Mouse (Mus musculus): ENCODE results near the gene Kitl. TPM values are rescaled to one million over a fixed set of nuclear protein-coding genes. Genes with fewer than 3 reads are reported as not detected.

Kitl gene
- 35.9 and 36.8 TPM in 2 replicates for polyA plus RNA-seq (2015; fragmentation: Nextera tagmentation; extraction: Ambion mirVana)

- H3K4me2 ChIP-seq (ENCODE audit: low read depth, low read length) = peak within 1 kb of the TSS; percentile 61
- H3K9ac ChIP-seq (ENCODE audit: low read length) = peak within 1 kb of the TSS; percentile 92
- ATAC-seq (ENCODE audit: insufficient read depth, low FRiP score) = peak; percentile 93
- H3K4me1 ChIP-seq (ENCODE audit: control insufficient read depth, insufficient read depth, low read length) = peaks cover 24% of the 10 kb centered on the region
- H3K4me3 ChIP-seq (replicated peaks; ENCODE audit: low read length) = peak within 1 kb of the TSS; percentile 91
- WGBS = under 1% methylated on average over 66 of the region's 70 CpGs
- H3K9me3 ChIP-seq (replicated peaks; ENCODE audit: control insufficient read depth, low read length) = no peaks in the 10 kb centered on the region
- peak within 1 kb of the TSS; percentile 93 for H3K27ac ChIP-seq (ENCODE audit: low read length)
- no peaks in the 10 kb centered on the region for H3K27me3 ChIP-seq (ENCODE audit: control insufficient read depth, insufficient read depth, low read length)
- no peaks in the 10 kb centered on the region for H3K36me3 ChIP-seq (ENCODE audit: control insufficient read depth, insufficient read depth, low read length)
These were observed at the start of gene Kitl for GRCm38 (mm10) chr10:100015370-100016325. Kitl (plus strand) TSS chr10:100015630.

- Histone ChIP-seq H3K36me3 (ENCODE audit: control insufficient read depth, insufficient read depth, low read length) (no peaks in the 10 kb centered on the region), H3K27me3 (ENCODE audit: control insufficient read depth, insufficient read depth, low read length) (no peaks in the 10 kb centered on the region), H3K4me1 (ENCODE audit: control insufficient read depth, insufficient read depth, low read length) (no peaks in the 10 kb centered on the region), H3K4me3 (replicated peaks; ENCODE audit: low read length) (no peak overlapping the region), H3K9me3 (replicated peaks; ENCODE audit: control insufficient read depth, low read length) (no peaks in the 10 kb centered on the region), H3K9ac (ENCODE audit: low read length) (no peak overlapping the region), H3K4me2 (ENCODE audit: low read depth, low read length) (no peak overlapping the region), H3K27ac (ENCODE audit: low read length) (no peak overlapping the region)
- ATAC-seq (ENCODE audit: insufficient read depth, low FRiP score) = no peak
- WGBS = 60% methylated on average over 8 of the region's 8 CpGs
These were observed 42.6 kb upstream of the Kitl start for GRCm38 (mm10) chr10:99972866-99973265.

DNA sequence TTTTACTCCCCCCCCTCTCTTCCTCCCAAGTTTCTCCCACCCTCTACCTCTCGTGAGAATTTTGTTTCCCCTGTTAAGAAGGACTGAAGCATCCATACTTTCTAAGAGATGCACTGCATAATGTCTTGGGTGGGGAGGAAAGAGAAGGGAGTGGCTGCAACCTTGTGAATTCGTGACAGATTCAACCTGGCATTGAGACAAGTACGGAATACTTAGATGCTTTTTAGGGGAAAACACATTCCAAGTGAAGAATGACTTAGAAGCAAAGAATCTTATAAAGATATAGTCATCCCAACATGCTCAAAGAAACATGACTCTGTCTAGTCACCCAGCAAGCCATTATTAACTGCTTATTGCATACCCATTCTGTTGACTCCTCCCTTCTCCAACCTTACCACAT lies 35.3 kb upstream of the Kitl start:
- no peak for ATAC-seq (ENCODE audit: insufficient read depth, low FRiP score)
- Histone ChIP-seq H3K27ac (ENCODE audit: low read length) (no peak overlapping the region), H3K9me3 (replicated peaks; ENCODE audit: control insufficient read depth, low read length) (no peaks in the 10 kb centered on the region), H3K9ac (ENCODE audit: low read length) (no peak overlapping the region), H3K4me2 (ENCODE audit: low read depth, low read length) (no peak overlapping the region), H3K36me3 (ENCODE audit: control insufficient read depth, insufficient read depth, low read length) (no peaks in the 10 kb centered on the region), H3K4me3 (replicated peaks; ENCODE audit: low read length) (no peak overlapping the region), H3K27me3 (ENCODE audit: control insufficient read depth, insufficient read depth, low read length) (no peaks in the 10 kb centered on the region), H3K4me1 (ENCODE audit: control insufficient read depth, insufficient read depth, low read length) (no peaks in the 10 kb centered on the region)
- 76% methylated on average over 3 of the region's 3 CpGs for WGBS

- no peak for ATAC-seq (ENCODE audit: insufficient read depth, low FRiP score)
- Histone ChIP-seq H3K9me3 (replicated peaks; ENCODE audit: control insufficient read depth, low read length) (no peaks in the 10 kb centered on the region), H3K36me3 (ENCODE audit: control insufficient read depth, insufficient read depth, low read length) (no peaks in the 10 kb centered on the region), H3K27me3 (ENCODE audit: control insufficient read depth, insufficient read depth, low read length) (no peaks in the 10 kb centered on the region), H3K4me1 (ENCODE audit: control insufficient read depth, insufficient read depth, low read length) (no peaks in the 10 kb centered on the region), H3K4me3 (replicated peaks; ENCODE audit: low read length) (no peak overlapping the region), H3K4me2 (ENCODE audit: low read depth, low read length) (no peak overlapping the region), H3K27ac (ENCODE audit: low read length) (no peak overlapping the region), H3K9ac (ENCODE audit: low read length) (no peak overlapping the region)
- WGBS = 70% methylated on average over 2 of the region's 2 CpGs
These were observed 34.5 kb upstream of the Kitl start for GRCm38 (mm10) chr10:99980916-99981315.

GRCm38 (mm10) chr10:99981887-99982286 lies 33.5 kb upstream of the Kitl start:
- Histone ChIP-seq H3K4me2 (ENCODE audit: low read depth, low read length) (no peak overlapping the region), H3K9ac (ENCODE audit: low read length) (no peak overlapping the region), H3K27me3 (ENCODE audit: control insufficient read depth, insufficient read depth, low read length) (no peaks in the 10 kb centered on the region), H3K9me3 (replicated peaks; ENCODE audit: control insufficient read depth, low read length) (no peaks in the 10 kb centered on the region), H3K27ac (ENCODE audit: low read length) (no peak overlapping the region), H3K4me3 (replicated peaks; ENCODE audit: low read length) (no peak overlapping the region), H3K4me1 (ENCODE audit: control insufficient read depth, insufficient read depth, low read length) (no peaks in the 10 kb centered on the region), H3K36me3 (ENCODE audit: control insufficient read depth, insufficient read depth, low read length) (no peaks in the 10 kb centered on the region)
- ATAC-seq (ENCODE audit: insufficient read depth, low FRiP score) = no peak
- WGBS = 86% methylated on average over 5 of the region's 5 CpGs

DNA sequence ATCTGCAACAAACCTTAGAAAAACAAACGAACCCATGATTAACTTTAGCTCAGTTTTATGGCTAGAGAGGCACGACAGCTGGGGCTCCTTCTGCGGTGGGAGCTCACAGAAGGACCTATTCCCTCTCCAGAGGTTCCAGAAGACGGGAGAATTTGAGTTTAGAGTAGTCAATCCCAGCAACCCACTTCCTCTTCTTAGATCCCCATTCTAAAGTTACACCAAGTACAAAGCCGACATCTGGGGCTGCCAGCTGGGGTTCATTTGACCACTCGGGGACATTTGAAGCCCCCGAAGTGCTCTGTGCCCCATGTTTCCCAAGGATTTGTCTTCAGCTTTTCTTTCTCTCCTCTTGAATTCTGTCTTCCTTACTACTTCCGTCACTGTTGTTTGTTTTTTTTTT lies 28.7 kb upstream of the Kitl start:
- Histone ChIP-seq H3K36me3 (ENCODE audit: control insufficient read depth, insufficient read depth, low read length) (no peaks in the 10 kb centered on the region), H3K4me3 (replicated peaks; ENCODE audit: low read length) (no peak overlapping the region), H3K4me2 (ENCODE audit: low read depth, low read length) (no peak overlapping the region), H3K27ac (ENCODE audit: low read length) (no peak overlapping the region), H3K9ac (ENCODE audit: low read length) (no peak overlapping the region), H3K27me3 (ENCODE audit: control insufficient read depth, insufficient read depth, low read length) (no peaks in the 10 kb centered on the region), H3K9me3 (replicated peaks; ENCODE audit: control insufficient read depth, low read length) (no peaks in the 10 kb centered on the region), H3K4me1 (ENCODE audit: control insufficient read depth, insufficient read depth, low read length) (no peaks in the 10 kb centered on the region)
- 63% methylated on average over 8 of the region's 8 CpGs for WGBS
- ATAC-seq (ENCODE audit: insufficient read depth, low FRiP score) = no peak

DNA sequence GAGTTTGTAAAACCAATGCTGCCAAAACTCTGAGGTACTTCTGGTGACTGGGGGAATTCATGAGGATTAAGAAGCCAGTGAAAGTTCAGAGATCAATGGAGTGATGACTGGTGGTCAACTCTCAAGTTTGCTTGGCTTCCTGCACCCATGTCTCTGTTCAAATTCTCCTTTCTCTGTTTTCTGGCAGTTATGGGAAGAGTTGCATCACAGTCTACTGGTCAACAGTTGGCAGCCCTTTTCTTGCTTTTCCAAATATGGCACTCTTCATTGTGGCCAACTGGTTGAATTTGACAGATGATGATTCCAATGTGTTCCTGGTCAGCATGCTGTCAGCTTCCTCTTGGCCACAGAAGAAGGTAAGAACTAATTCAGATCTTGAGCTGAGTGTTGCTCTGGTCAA lies 25.7 kb upstream of the Kitl start:
- H3K4me3 ChIP-seq (replicated peaks; ENCODE audit: low read length) = no peak overlapping the region
- no peaks in the 10 kb centered on the region for H3K27me3 ChIP-seq (ENCODE audit: control insufficient read depth, insufficient read depth, low read length)
- no peak overlapping the region for H3K4me2 ChIP-seq (ENCODE audit: low read depth, low read length)
- H3K27ac ChIP-seq (ENCODE audit: low read length) = no peak overlapping the region
- H3K4me1 ChIP-seq (ENCODE audit: control insufficient read depth, insufficient read depth, low read length) = peaks cover 4% of the 10 kb centered on the region; the same call in 1 of the 2 replicates
- no peaks in the 10 kb centered on the region for H3K36me3 ChIP-seq (ENCODE audit: control insufficient read depth, insufficient read depth, low read length)
- H3K9ac ChIP-seq (ENCODE audit: low read length) = no peak overlapping the region
- no peaks in the 10 kb centered on the region for H3K9me3 ChIP-seq (replicated peaks; ENCODE audit: control insufficient read depth, low read length)
- ATAC-seq (ENCODE audit: insufficient read depth, low FRiP score) = no peak

- Histone ChIP-seq H3K27me3 (ENCODE audit: control insufficient read depth, insufficient read depth, low read length) (no peaks in the 10 kb centered on the region), H3K4me3 (replicated peaks; ENCODE audit: low read length) (no peak overlapping the region), H3K9me3 (replicated peaks; ENCODE audit: control insufficient read depth, low read length) (no peaks in the 10 kb centered on the region), H3K9ac (ENCODE audit: low read length) (no peak overlapping the region), H3K4me2 (ENCODE audit: low read depth, low read length) (no peak overlapping the region), H3K36me3 (ENCODE audit: control insufficient read depth, insufficient read depth, low read length) (no peaks in the 10 kb centered on the region), H3K27ac (ENCODE audit: low read length) (no peak overlapping the region), H3K4me1 (ENCODE audit: control insufficient read depth, insufficient read depth, low read length) (peaks cover 4% of the 10 kb centered on the region; the same call in 1 of the 2 replicates)
- WGBS = 35% methylated on average over 9 of the region's 9 CpGs
- ATAC-seq (ENCODE audit: insufficient read depth, low FRiP score) = peak; percentile 71; the same call in 1 of the 2 replicates
These were observed 23.3 kb upstream of the Kitl start for GRCm38 (mm10) chr10:99992121-99992520.

DNA sequence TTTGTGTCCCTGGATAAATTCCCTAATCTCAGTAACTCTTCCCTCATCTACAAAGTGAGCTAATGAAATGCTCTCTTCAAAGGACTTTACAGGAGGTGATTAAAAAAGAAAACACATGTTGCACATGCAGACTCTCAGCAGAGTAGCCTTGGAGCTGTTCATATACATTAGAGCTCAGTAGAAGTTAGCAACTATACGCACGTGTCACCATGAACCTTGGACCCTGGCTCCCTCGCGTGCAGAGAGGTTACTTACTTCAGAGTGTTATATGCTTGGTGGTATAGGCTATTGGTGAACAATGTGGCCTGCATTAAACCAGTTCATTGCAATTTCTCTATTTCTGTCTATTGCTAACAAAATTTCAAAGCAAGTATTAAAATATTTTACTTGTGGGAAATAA lies 14.0 kb upstream of the Kitl start:
- no peak for ATAC-seq (ENCODE audit: insufficient read depth, low FRiP score)

More for the DNA sequence above, 14.0 kb upstream of the Kitl start:
- Histone ChIP-seq H3K9me3 (replicated peaks; ENCODE audit: control insufficient read depth, low read length) (no peaks in the 10 kb centered on the region), H3K36me3 (ENCODE audit: control insufficient read depth, insufficient read depth, low read length) (no peaks in the 10 kb centered on the region), H3K27me3 (ENCODE audit: control insufficient read depth, insufficient read depth, low read length) (no peaks in the 10 kb centered on the region), H3K27ac (ENCODE audit: low read length) (no peak overlapping the region), H3K4me1 (ENCODE audit: control insufficient read depth, insufficient read depth, low read length) (no peaks in the 10 kb centered on the region), H3K4me2 (ENCODE audit: low read depth, low read length) (no peak overlapping the region), H3K9ac (ENCODE audit: low read length) (no peak overlapping the region), H3K4me3 (replicated peaks; ENCODE audit: low read length) (no peak overlapping the region)
- 59% methylated on average over 4 of the region's 4 CpGs for WGBS

Measured in stomach, embryonic 16.5 days (tissue).